Mouse (Mus musculus): Measurements from ENCODE around the gene Thoc3. TPM values are rescaled to one million over a fixed set of nuclear protein-coding genes. Genes with fewer than 3 reads are reported as not detected.

The Thoc3 gene
- polyA plus RNA-seq, 2 experiments from 2014 or later: 23.8 to 34.9 TPM

GRCm38 (mm10) chr13:54439912-54440311, 28.7 kb downstream of the Thoc3 start:
- ATAC-seq: no peak

- no peak for ATAC-seq
Measured at GRCm38 (mm10) chr13:54438814-54439213, 29.8 kb downstream of the Thoc3 start.

DNA sequence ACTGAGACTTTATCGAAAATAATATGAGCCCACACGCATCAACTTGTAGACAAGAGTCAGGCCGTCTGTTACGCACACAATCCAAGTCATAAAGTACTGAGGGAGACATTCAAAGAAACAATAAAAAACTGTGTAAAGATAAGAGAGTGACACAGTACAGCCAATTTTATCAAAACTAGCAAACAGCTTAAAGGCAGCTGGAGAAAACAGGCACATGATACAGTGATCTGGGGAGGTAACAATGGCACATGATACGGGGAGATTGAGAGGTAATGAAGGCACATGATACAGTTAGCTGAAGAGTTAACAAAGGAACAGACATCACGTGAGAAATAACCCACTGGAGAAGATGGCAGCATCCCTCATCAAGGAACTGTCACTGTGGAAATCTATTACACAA, 31.6 kb downstream of the Thoc3 start:
- ATAC-seq: no peak

GRCm38 (mm10) chr13:54436666-54437065, 32.0 kb downstream of the Thoc3 start:
- ATAC-seq: no peak

- ATAC-seq: no peak
Measured at GRCm38 (mm10) chr13:54431161-54431560, 37.5 kb downstream of the Thoc3 start.

- ATAC-seq: no peak
Measured at GRCm38 (mm10) chr13:54430051-54430450, 38.6 kb downstream of the Thoc3 start.

DNA sequence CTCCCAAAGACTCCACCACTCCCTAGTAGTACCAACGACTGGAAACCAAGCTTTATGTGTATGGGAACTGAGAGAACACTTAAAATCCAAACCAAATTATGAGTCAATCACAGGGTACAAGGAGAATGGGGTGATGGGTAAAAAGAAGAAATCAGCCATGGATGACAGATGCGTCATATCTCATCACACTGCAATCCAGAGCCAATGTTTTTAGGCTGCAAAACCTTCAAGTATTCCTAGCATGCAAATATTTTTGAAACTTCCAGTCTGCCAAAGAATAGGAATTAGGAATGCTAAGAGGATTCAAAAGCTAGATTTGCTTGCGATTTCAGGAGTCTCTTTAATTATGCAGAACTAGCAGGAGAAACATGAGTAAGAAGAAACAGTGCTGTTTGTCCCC, 39.9 kb downstream of the Thoc3 start:
- ATAC-seq: no peak

GRCm38 (mm10) chr13:54426781-54427655, 41.6 kb downstream of the Thoc3 start:
- ATAC-seq: no peak

DNA sequence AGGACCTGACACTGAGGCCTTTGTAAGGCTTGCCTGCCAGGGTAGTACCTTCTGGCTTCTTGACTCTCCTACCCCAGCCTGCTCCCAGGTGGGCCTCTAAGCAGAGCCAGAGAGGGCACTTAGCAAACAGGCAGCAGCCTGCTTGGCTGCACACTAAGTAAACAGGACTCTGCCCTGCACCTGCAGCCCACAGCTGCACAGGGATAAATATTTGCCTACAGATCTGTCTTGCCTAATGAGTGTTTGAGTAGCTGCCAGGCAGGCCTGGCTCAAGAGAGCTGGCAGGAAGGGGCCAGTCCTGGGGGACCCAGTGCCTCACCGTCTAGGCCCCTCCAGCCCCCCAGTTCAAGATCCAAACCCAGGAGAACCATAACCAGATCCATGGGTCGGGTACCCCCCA, 43.4 kb downstream of the Thoc3 start:
- no peak for ATAC-seq

GRCm38 (mm10) chr13:54420226-54420625, 48.4 kb downstream of the Thoc3 start:
- ATAC-seq: no peak

DNA sequence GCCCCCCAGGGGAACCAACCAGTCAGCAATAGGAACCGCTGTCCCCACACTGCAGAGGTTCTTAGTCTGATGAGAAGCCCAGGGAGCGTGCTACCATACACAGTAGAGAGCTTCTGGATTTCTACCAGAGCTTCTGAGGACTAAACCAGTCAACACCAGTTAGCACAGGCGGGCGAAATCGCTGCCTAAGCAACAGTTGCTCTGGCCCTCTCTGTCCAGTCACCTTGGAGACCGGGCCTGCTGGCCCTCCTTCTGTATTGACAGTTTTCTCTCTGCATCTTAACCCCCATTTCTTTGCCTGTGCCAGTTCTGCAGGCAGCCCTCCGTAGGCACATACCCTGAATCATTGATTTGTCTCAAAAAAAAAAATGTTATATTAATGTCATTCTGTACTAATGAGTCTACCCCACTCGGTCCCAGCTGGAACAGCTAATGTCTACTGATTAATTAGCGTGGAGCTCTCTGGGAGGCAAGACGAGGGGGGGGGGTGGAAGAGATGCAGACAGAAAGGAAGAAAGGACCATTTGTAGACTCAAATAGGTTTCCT, 49.8 kb downstream of the Thoc3 start:
- ATAC-seq: no peak

GRCm38 (mm10) chr13:54415059-54415458, 53.6 kb downstream of the Thoc3 start:
- no peak for ATAC-seq

- no peak for ATAC-seq
Measured at GRCm38 (mm10) chr13:54412721-54413120, 55.9 kb downstream of the Thoc3 start.

- no peak for ATAC-seq
Measured at GRCm38 (mm10) chr13:54412236-54412635, 56.4 kb downstream of the Thoc3 start.

DNA sequence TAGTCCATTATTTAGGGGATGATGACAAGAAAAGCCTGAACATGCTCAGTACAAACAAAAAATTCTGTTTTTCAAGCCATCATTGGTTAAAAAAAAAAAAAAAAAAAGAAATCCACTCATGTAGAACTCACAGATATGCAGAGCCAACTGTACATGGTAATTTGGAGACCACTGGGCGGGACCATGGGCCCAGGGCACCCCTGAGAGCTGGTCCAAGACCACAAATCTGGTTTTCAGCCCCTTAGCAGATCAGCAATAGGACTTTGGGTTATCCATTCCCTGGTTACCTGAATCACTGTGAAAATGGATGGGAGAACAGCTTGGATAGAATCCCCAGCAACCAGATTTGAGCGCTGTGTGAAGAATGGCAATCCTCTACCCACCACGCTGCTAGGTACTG, 57.0 kb downstream of the Thoc3 start:
- no peak for ATAC-seq

Other genes starting within 250 kb of the Thoc3 start
- not detected for gene Cplx2, start 97.5 kb downstream of the Thoc3 start, polyA plus RNA-seq (2017; shearing (Covaris generic))
- gene Simc1, start 34.9 kb upstream of the Thoc3 start, polyA plus RNA-seq (2017; shearing (Covaris generic)): 10 to 100 TPM; 13.2 to 13.9 TPM
- gene 4833439L19Rik, start 96.6 kb upstream of the Thoc3 start, polyA plus RNA-seq (2017; shearing (Covaris generic)): 100 to 1,000 TPM in 1 of 2 experiments, 10 to 100 TPM in 1; 67.3 to 104 TPM
- gene Arl10, start 106.2 kb upstream of the Thoc3 start, polyA plus RNA-seq (2017; shearing (Covaris generic)): 1 to 10 TPM; 3.8 to 5.0 TPM
- gene Nop16, start 121.2 kb upstream of the Thoc3 start, polyA plus RNA-seq (2017; shearing (Covaris generic)): 10 to 100 TPM; 59.5 to 64.6 TPM
- gene Higd2a, start 121.4 kb upstream of the Thoc3 start, polyA plus RNA-seq (2017; shearing (Covaris generic)): 100 to 1,000 TPM in 1 of 2 experiments, 10 to 100 TPM in 1; 98.7 to 110 TPM
- 10 to 100 TPM; 15.6 to 16.2 TPM for gene Cltb, start 142.5 kb upstream of the Thoc3 start, polyA plus RNA-seq (2017; shearing (Covaris generic))
- 100 to 1,000 TPM in 1 of 2 experiments, 10 to 100 TPM in 1; 86.1 to 109 TPM for gene Faf2, start 152.9 kb upstream of the Thoc3 start, polyA plus RNA-seq (2017; shearing (Covaris generic))
- 10 to 100 TPM; 25.5 to 30.0 TPM for gene Rnf44, start 225.1 kb upstream of the Thoc3 start, polyA plus RNA-seq (2017; shearing (Covaris generic))
- not detected for gene Cdhr2, start 232.6 kb upstream of the Thoc3 start, polyA plus RNA-seq (2017; shearing (Covaris generic))